Mouse (Mus musculus) liver, embryonic 14.5 days (tissue): Measurements from ENCODE around the gene Olfm2. TPM values are rescaled to one million over a fixed set of nuclear protein-coding genes. Genes with fewer than 3 reads are reported as not detected.

Experiments used
- ATAC-seq: fragments of 200-750 bp; cut with Nextera tagmentation; 2 replicates; pipeline ENCODE4 v1.8.0; 2017; ENCODE audit warnings: moderate number of reproducible peaks, mild to moderate bottlenecking, moderate library complexity; ENCODE audit not compliant: insufficient read depth
- DNase-seq, 3 experiments: peaks; one replicate each; pipeline ENCODE4 v3.0.0-alpha.2; 2012 to 2013; ENCODE audit warnings: low read depth in 3 of 3, low spot score in 3 of 3
- H3K27ac ChIP-seq: fragments of 300-500 bp; sonication (generic); 2 replicates; pipeline ENCODE4 v1.5.1; 2014; ENCODE audit warnings: moderate library complexity, mild to moderate bottlenecking, control low read depth, inconsistent platforms
- H3K27me3 ChIP-seq: fragments of 300-500 bp; sonication (generic); 2 replicates; pipeline ENCODE4 v1.6.1; 2014; ENCODE audit warnings: mild to moderate bottlenecking, low read length, moderate library complexity; ENCODE audit not compliant: control insufficient read depth, insufficient read depth
- H3K36me3 ChIP-seq: fragments of 300-500 bp; sonication (generic); replicated peaks from 2 replicates; pipeline ENCODE4 v1.6.1; 2014; ENCODE audit warnings: low read depth; ENCODE audit not compliant: control insufficient read depth, insufficient read depth
- H3K4me1 ChIP-seq, 2 experiments: fragments of 200-500 bp in 1 of 2; fragments of 300-500 bp in 1 of 2; sonication (generic) in 1 of 2; replicated peaks; 2 replicates each; pipeline ENCODE4 v1.6.1; 2012 to 2014; ENCODE audit warnings: antibody characterized with exemption in 1 of 2, inconsistent platforms in 1 of 2, low read length in 1 of 2; ENCODE audit not compliant: control insufficient read depth in 2 of 2, insufficient read depth in 2 of 2
- H3K4me2 ChIP-seq: fragments of 300-500 bp; sonication (generic); 2 replicates; pipeline ENCODE4 v1.6.1; 2014; ENCODE audit warnings: low read depth, mild to moderate bottlenecking, control low read depth, moderate library complexity
- H3K4me3 ChIP-seq, 2 experiments: fragments of 200-500 bp in 1 of 2; fragments of 300-500 bp in 1 of 2; sonication (generic) in 1 of 2; 2 replicates each; pipeline ENCODE4 v1.5.1; 2012 to 2014; ENCODE audit warnings: low read depth in 2 of 2, low read length in 2 of 2, mild to moderate bottlenecking in 2 of 2, control low read depth in 1 of 2, inconsistent platforms in 1 of 2, moderate library complexity in 1 of 2; ENCODE audit not compliant: insufficient read depth in 1 of 2
- H3K9ac ChIP-seq: fragments of 300-500 bp; sonication (generic); replicated peaks from 2 replicates; pipeline ENCODE4 v1.6.1; 2014; ENCODE audit warnings: mild to moderate bottlenecking, control low read depth, moderate library complexity
- H3K9me3 ChIP-seq: fragments of 300-500 bp; sonication (generic); 2 replicates; pipeline ENCODE4 v1.6.1; 2016; ENCODE audit warnings: low read length, mixed read lengths; ENCODE audit not compliant: control insufficient read depth
- CTCF ChIP-seq: IDR thresholded peaks from 2 replicates; pipeline ENCODE4 v1.5.1; 2016; ENCODE audit warnings: antibody characterized with exemption, low read depth, control low read depth
- EP300 ChIP-seq: IDR thresholded peaks from 2 replicates; pipeline ENCODE4 v1.6.1; 2016; ENCODE audit warnings: antibody characterized with exemption, low read depth
- WGBS: fragments of 180-500 bp; shearing (Covaris S2); extraction: QIAGEN DNeasy Blood & Tissue Kit; methylation state at CpG from one replicate; pipeline ENCODE4 v1.1.7; 2014; ENCODE audit not compliant: insufficient replicate concordance; 5-methylcytosine and 5-hydroxymethylcytosine counted together
- polyA plus RNA-seq, 2 experiments: library from polyadenylated mRNA; depleted of rRNA in 1 of 2; stranded (reverse) in 1 of 2; unstranded in 1 of 2; fragments of >200 nt; fragmentation: Nextera tagmentation in 1 of 2; extraction: Ambion mirVana in 1 of 2; gene quantifications; 2 replicates each; pipeline versions ENCODE4 v1.2.1 to v1.2.3; 2012 to 2014

The Olfm2 gene
- polyA plus RNA-seq, 2 experiments = 0.06 to 0.10 TPM

- no peak overlapping the region for H3K9ac ChIP-seq
- H3K36me3 ChIP-seq = no peaks in the 10 kb centered on the region
- no peak overlapping the region for H3K4me2 ChIP-seq
- no peaks in the 10 kb centered on the region for H3K27me3 ChIP-seq
- ATAC-seq = no peak
- WGBS = 70% methylated on average over 9 of the region's 9 CpGs
- no peak for TF ChIP-seq CTCF
- no peak for TF ChIP-seq EP300
- no peaks in the 10 kb centered on the region for H3K9me3 ChIP-seq
- H3K4me1 ChIP-seq = no peaks in the 10 kb centered on the region
- DNase-seq = no peak
- H3K4me3 ChIP-seq = no peak overlapping the region
- no peak overlapping the region for H3K27ac ChIP-seq
These were observed 65.7 kb downstream of the Olfm2 start for GRCm38 (mm10) chr9:20680378-20680958.

- H3K36me3 ChIP-seq = no peaks in the 10 kb centered on the region
- no peaks in the 10 kb centered on the region for H3K9me3 ChIP-seq
- no peak for DNase-seq
- H3K4me3 ChIP-seq = no peak overlapping the region
- H3K9ac ChIP-seq = no peak overlapping the region
- no peak overlapping the region for H3K27ac ChIP-seq
- H3K4me2 ChIP-seq = no peak overlapping the region
- H3K27me3 ChIP-seq = no peaks in the 10 kb centered on the region
- H3K4me1 ChIP-seq = no peaks in the 10 kb centered on the region
- 81% methylated on average over 12 of the region's 12 CpGs for WGBS
- no peak for TF ChIP-seq CTCF
- ATAC-seq = no peak
These were observed 68.3 kb downstream of the Olfm2 start for GRCm38 (mm10) chr9:20677892-20678291.

- TF ChIP-seq CTCF (no peak), EP300 (no peak)
- H3K4me2 ChIP-seq = no peak overlapping the region
- H3K4me1 ChIP-seq = no peaks in the 10 kb centered on the region
- H3K4me3 ChIP-seq = no peak overlapping the region
- no peaks in the 10 kb centered on the region for H3K9me3 ChIP-seq
- WGBS = 78% methylated on average over 16 of the region's 16 CpGs
- H3K27me3 ChIP-seq = no peaks in the 10 kb centered on the region
- no peaks in the 10 kb centered on the region for H3K36me3 ChIP-seq
- no peak for ATAC-seq
- DNase-seq = no peak
- no peak overlapping the region for H3K9ac ChIP-seq
- H3K27ac ChIP-seq = no peak overlapping the region
These were observed 74.1 kb downstream of the Olfm2 start for GRCm38 (mm10) chr9:20672047-20672446.

- Histone ChIP-seq H3K9me3 (no peaks in the 10 kb centered on the region), H3K4me2 (no peak overlapping the region), H3K9ac (no peak overlapping the region), H3K4me3 (no peak overlapping the region), H3K27me3 (no peaks in the 10 kb centered on the region), H3K4me1 (peaks cover 4 to 8% of the 10 kb centered on the region in 2 experiments), H3K27ac (no peak overlapping the region), H3K36me3 (peaks cover 12% of the 10 kb centered on the region)
- ATAC-seq = no peak
- no peak for DNase-seq
- no peak for TF ChIP-seq CTCF
- no peak for TF ChIP-seq EP300
- WGBS = 85% methylated on average over 22 of the region's 22 CpGs
These were observed 78.1 kb downstream of the Olfm2 start for GRCm38 (mm10) chr9:20668065-20668464.

- no peak for DNase-seq
- Histone ChIP-seq H3K4me1 (peaks cover 4 to 8% of the 10 kb centered on the region in 2 experiments), H3K4me2 (no peak overlapping the region), H3K9ac (no peak overlapping the region; the same call in 1 of the 2 replicates), H3K9me3 (no peaks in the 10 kb centered on the region), H3K36me3 (peaks cover 20% of the 10 kb centered on the region), H3K27me3 (no peaks in the 10 kb centered on the region), H3K27ac (no peak overlapping the region), H3K4me3 (no peak overlapping the region)
- WGBS = 7% methylated on average over 7 of the region's 7 CpGs
- peak; percentile 50; the same call in 1 of the 2 replicates for ATAC-seq
- TF ChIP-seq EP300 = no peak
- no peak for TF ChIP-seq CTCF
These were observed 79.6 kb downstream of the Olfm2 start for GRCm38 (mm10) chr9:20666510-20667034.
